9 mouse cellular contexts compared by ENCODE assay signal in genomic region chr15:19275968-19276826, GRCm38 (mm10).
DNase-seq lines count a peak whose midpoint lies in the region; ATAC-seq lines count a peak whose summit lies in the region.
"Had no signal": no experiment of that assay in that cellular context is flagged by ENCODE, and none has a peak within 500 bp of the region (broad histone marks: within the 10 kb centered on the region; RNA-seq: fewer than 3 reads in every experiment).

No protein-coding gene starts in this region.

- H3K27ac ChIP-seq in forebrain, embryonic 11.5 days (ENCODE audit: low read depth, low read length) = no peak overlapping the region
- H3K27ac ChIP-seq in forebrain, embryonic 10.5 days = no peak overlapping the region
- no peak overlapping the region for H3K27ac ChIP-seq in forebrain, embryonic 14.5 days (ENCODE audit: low read depth, low read length)
- H3K27ac ChIP-seq in limb, embryonic 13.5 days = no peak overlapping the region

- H3K27me3 ChIP-seq in forebrain, embryonic 11.5 days (ENCODE audit: control insufficient read depth, insufficient read depth, low read length) = no peaks in the 10 kb centered on the region
- no peaks in the 10 kb centered on the region for H3K27me3 ChIP-seq in forebrain, embryonic 10.5 days (ENCODE audit: poor library complexity, severe bottlenecking)
- no peaks in the 10 kb centered on the region for H3K27me3 ChIP-seq in forebrain, embryonic 14.5 days (replicated peaks; ENCODE audit: control insufficient read depth, insufficient read depth, low read length)
- H3K27me3 ChIP-seq in limb, embryonic 13.5 days = no peaks in the 10 kb centered on the region
- H3K27me3 ChIP-seq: CH12.LX had no signal

- 60% methylated on average over 10 of the region's 10 CpGs for WGBS in forebrain, embryonic 11.5 days
- 67% methylated on average over 10 of the region's 10 CpGs for WGBS in forebrain, embryonic 10.5 days
- 47% methylated on average over 10 of the region's 10 CpGs for WGBS in forebrain, embryonic 14.5 days
- WGBS in limb, embryonic 13.5 days = 35% methylated on average over 10 of the region's 10 CpGs

- H3K4me1 ChIP-seq in forebrain, embryonic 11.5 days (replicated peaks; ENCODE audit: control insufficient read depth, insufficient read depth, low read length) = no peaks in the 10 kb centered on the region
- no peaks in the 10 kb centered on the region for H3K4me1 ChIP-seq in forebrain, embryonic 10.5 days
- H3K4me1 ChIP-seq in forebrain, embryonic 14.5 days (ENCODE audit: control insufficient read depth, insufficient read depth, low read length) = no peaks in the 10 kb centered on the region
- H3K4me1 ChIP-seq in limb, embryonic 13.5 days = no peaks in the 10 kb centered on the region

- no peaks in the 10 kb centered on the region for H3K9me3 ChIP-seq in forebrain, embryonic 11.5 days (ENCODE audit: control insufficient read depth, low read length)
- no peaks in the 10 kb centered on the region for H3K9me3 ChIP-seq in forebrain, embryonic 10.5 days
- H3K9me3 ChIP-seq in forebrain, embryonic 14.5 days (replicated peaks; ENCODE audit: control insufficient read depth, low read length) = no peaks in the 10 kb centered on the region
- H3K9me3 ChIP-seq in limb, embryonic 13.5 days = no peaks in the 10 kb centered on the region

- DNase-seq in forebrain, embryonic 11.5 days (ENCODE audit: low spot score) = no peak
- no peak for DNase-seq in forebrain, embryonic 10.5 days (ENCODE audit: extremely low spot score, low spot score)
- DNase-seq in 416B (ENCODE audit: low read depth) = peak; percentile 30
- DNase-seq in forebrain, embryonic 14.5 days (ENCODE audit: low spot score) = peak; percentile 77
- no peak for DNase-seq in adipocyte (ENCODE audit: low spot score)
- DNase-seq in ovary, postnatal 10 days (ENCODE audit: low spot score) = no peak
- DNase-seq in adrenal gland, postnatal 4 days (ENCODE audit: low spot score in 2 of 2) = no peak

- H3K4me3 ChIP-seq in forebrain, embryonic 11.5 days (ENCODE audit: low read depth, low read length) = no peak overlapping the region
- no peak overlapping the region for H3K4me3 ChIP-seq in forebrain, embryonic 10.5 days
- no peak overlapping the region for H3K4me3 ChIP-seq in forebrain, embryonic 14.5 days (ENCODE audit: low read depth, low read length)
- no peak overlapping the region for H3K4me3 ChIP-seq in limb, embryonic 13.5 days

- no peaks in the 10 kb centered on the region for H3K36me3 ChIP-seq in forebrain, embryonic 11.5 days (ENCODE audit: control insufficient read depth, insufficient read depth, low read length)
- H3K36me3 ChIP-seq in forebrain, embryonic 10.5 days (replicated peaks) = no peaks in the 10 kb centered on the region
- H3K36me3 ChIP-seq in forebrain, embryonic 14.5 days (ENCODE audit: control insufficient read depth, insufficient read depth, low read length) = no peaks in the 10 kb centered on the region
- no peaks in the 10 kb centered on the region for H3K36me3 ChIP-seq in limb, embryonic 13.5 days

- H3K9ac ChIP-seq in forebrain, embryonic 11.5 days (ENCODE audit: low read length) = no peak overlapping the region
- no peak overlapping the region for H3K9ac ChIP-seq in forebrain, embryonic 14.5 days (ENCODE audit: low read length)
- no peak overlapping the region for H3K9ac ChIP-seq in limb, embryonic 13.5 days

- 0 out of 2 replicates have a peak, but pooled peaks have one; percentile 44 for ATAC-seq in forebrain, embryonic 11.5 days (replicated peaks; ENCODE audit: low FRiP score)
- peak; percentile 50; the same call in 1 of the 2 replicates for ATAC-seq in forebrain, embryonic 14.5 days
- ATAC-seq in limb, embryonic 13.5 days (ENCODE audit: low FRiP score, low read depth) = no peak

- H3K4me2 ChIP-seq in forebrain, embryonic 11.5 days (ENCODE audit: low read depth, low read length, severe bottlenecking) = no peak overlapping the region
- 0 out of 2 replicates have a peak overlapping the region, but pooled peaks have one; percentile 25 for H3K4me2 ChIP-seq in forebrain, embryonic 14.5 days (ENCODE audit: low read length)
- peak overlapping the region; percentile 35 for H3K4me2 ChIP-seq in limb, embryonic 13.5 days (replicated peaks)

Comparison
In these comparisons a context has a peak if more than half of its experiments do, and no peak if none do; other contexts are left out.
1. DNase-seq: peak in 416B (single experiment) and forebrain, embryonic 14.5 days (single experiment); none in forebrain, embryonic 11.5 days (single experiment), forebrain, embryonic 10.5 days (single experiment), adipocyte (single experiment), ovary, postnatal 10 days (single experiment) and adrenal gland, postnatal 4 days (0 of 2).